Mouse (Mus musculus): Measurements from ENCODE around the gene Rnf19b. TPM values are rescaled to one million over a fixed set of nuclear protein-coding genes. Genes with fewer than 3 reads are reported as not detected.
A peak's percentile ranks its signal among the peaks of the same experiment; 100 is the strongest.

Rnf19b gene
- polyA plus RNA-seq (2016; fragmentation: Nextera tagmentation; extraction: Ambion mirVana), result 14.3 and 15.6 TPM in 2 replicates

DNA sequence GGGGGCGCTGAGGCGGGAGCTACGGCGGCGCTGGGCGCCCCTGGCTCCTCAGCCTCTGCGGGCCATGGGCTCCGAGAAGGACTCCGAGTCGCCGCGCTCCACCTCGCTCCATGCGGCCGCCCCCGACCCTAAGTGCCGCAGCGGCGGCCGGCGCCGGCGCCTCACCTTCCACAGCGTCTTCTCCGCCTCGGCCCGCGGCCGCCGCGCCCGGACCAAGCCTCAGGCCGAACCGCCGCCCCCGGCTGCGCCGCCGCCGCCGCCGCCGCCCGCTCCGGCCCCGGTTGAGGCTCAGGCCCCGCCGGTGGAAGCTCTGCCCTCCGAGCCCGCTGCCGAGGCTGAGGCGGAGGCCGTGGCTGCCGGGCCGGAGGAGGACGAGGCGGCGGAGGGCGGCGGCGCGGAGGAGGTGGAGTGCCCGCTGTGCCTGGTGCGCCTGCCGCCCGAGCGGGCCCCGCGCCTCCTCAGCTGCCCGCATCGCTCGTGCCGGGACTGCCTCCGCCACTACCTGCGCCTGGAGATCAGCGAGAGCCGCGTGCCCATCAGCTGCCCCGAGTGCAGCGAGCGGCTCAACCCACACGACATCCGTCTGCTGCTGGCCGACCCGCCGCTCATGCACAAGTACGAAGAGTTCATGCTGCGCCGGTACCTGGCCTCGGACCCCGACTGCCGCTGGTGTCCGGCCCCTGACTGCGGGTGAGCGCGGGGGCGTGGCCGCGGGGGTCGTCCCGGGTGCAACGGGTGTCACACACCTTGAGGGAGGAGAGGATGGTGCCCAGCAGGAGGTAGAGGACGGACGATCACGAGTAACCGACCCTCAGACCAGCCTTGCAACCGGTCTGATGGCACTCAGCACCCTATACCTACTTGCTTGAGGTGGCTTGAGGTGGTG, at the start of gene Rnf19b:
Gene Rnf19b (plus strand): TSS at position 65 of the 886 bp plus-strand sequence.
- WGBS, result under 1% methylated on average over 86 of the region's 107 CpGs
- peak within 1 kb of the TSS; percentile 73 for H3K4me3 ChIP-seq (replicated peaks)
- peak; percentile 73 for ATAC-seq (ENCODE audit: low FRiP score)
- H3K9ac ChIP-seq, result peak within 1 kb of the TSS; percentile 93
- H3K4me1 ChIP-seq, result peaks cover 23% of the 10 kb centered on the region
- no peaks in the 10 kb centered on the region for H3K9me3 ChIP-seq
- H3K36me3 ChIP-seq (replicated peaks), result no peaks in the 10 kb centered on the region
- H3K27ac ChIP-seq, result peak within 1 kb of the TSS; percentile 94
- peak within 1 kb of the TSS; percentile 99 for H3K4me2 ChIP-seq
- H3K27me3 ChIP-seq, result no peaks in the 10 kb centered on the region

DNA sequence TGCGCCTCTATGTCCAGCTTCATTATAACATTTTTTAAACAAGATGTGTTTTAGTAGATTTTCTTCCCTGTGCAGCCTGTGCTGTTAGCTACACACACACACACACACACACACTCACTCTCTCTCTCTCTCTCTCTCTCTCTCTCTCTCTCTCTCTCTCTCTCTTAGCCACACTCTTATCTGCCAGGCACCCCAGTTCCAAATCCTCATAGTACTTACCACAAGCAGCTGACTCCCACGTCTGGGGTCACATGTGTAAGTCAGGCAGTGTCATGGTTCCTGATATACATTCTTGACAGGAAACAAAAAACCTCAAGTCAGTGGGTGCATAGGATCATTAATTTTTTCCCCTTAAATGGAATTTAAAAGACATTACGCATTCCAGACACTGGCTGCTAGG, 49.4 kb upstream of the Rnf19b start:
- Histone ChIP-seq H3K4me3 (replicated peaks) (no peak overlapping the region), H3K4me2 (no peak overlapping the region), H3K9me3 (no peaks in the 10 kb centered on the region), H3K9ac (no peak overlapping the region), H3K27me3 (no peaks in the 10 kb centered on the region), H3K36me3 (replicated peaks) (peaks cover 64% of the 10 kb centered on the region), H3K27ac (no peak overlapping the region), H3K4me1 (peaks cover 5% of the 10 kb centered on the region; the same call in 1 of the 2 replicates)
- WGBS, result 91% methylated on average over 3 of the region's 3 CpGs
- ATAC-seq (ENCODE audit: low FRiP score), result no peak

GRCm38 (mm10) chr4:129009521-129009920, 48.5 kb upstream of the Rnf19b start:
- Histone ChIP-seq H3K4me1 (peaks cover 5% of the 10 kb centered on the region; the same call in 1 of the 2 replicates), H3K9me3 (no peaks in the 10 kb centered on the region)

GRCm38 (mm10) chr4:129011604-129012121, 46.4 kb upstream of the Rnf19b start:
- WGBS, result 39% methylated on average over 15 of the region's 15 CpGs
- H3K36me3 ChIP-seq (replicated peaks), result peaks cover 40% of the 10 kb centered on the region
- H3K4me1 ChIP-seq, result peaks cover 5% of the 10 kb centered on the region; the same call in 1 of the 2 replicates
- no peak overlapping the region for H3K9ac ChIP-seq
- ATAC-seq (ENCODE audit: low FRiP score), result no peak
- 0 out of 2 replicates have a peak, but pooled peaks cover 3% of the 10 kb centered on the region for H3K27me3 ChIP-seq
- no peaks in the 10 kb centered on the region for H3K9me3 ChIP-seq
- no peak overlapping the region for H3K4me3 ChIP-seq (replicated peaks)
- H3K4me2 ChIP-seq, result no peak overlapping the region
- no peak overlapping the region for H3K27ac ChIP-seq

More at GRCm38 (mm10) chr4:129009521-129009920, 48.5 kb upstream of the Rnf19b start:
- ATAC-seq (ENCODE audit: low FRiP score), result no peak
- peaks cover 59% of the 10 kb centered on the region for H3K36me3 ChIP-seq (replicated peaks)
- H3K27ac ChIP-seq, result no peak overlapping the region
- 0 out of 2 replicates have a peak, but pooled peaks cover 3% of the 10 kb centered on the region for H3K27me3 ChIP-seq
- 86% methylated on average over 5 of the region's 5 CpGs for WGBS
- H3K9ac ChIP-seq, result no peak overlapping the region
- H3K4me3 ChIP-seq (replicated peaks), result no peak overlapping the region
- H3K4me2 ChIP-seq, result no peak overlapping the region

GRCm38 (mm10) chr4:129013151-129013864, 44.8 kb upstream of the Rnf19b start:
- Histone ChIP-seq H3K4me3 (replicated peaks) (no peak overlapping the region), H3K36me3 (replicated peaks) (peaks cover 24% of the 10 kb centered on the region), H3K4me1 (peaks cover 5% of the 10 kb centered on the region; the same call in 1 of the 2 replicates), H3K9me3 (no peaks in the 10 kb centered on the region), H3K27ac (no peak overlapping the region), H3K27me3 (0 out of 2 replicates have a peak, but pooled peaks cover 3% of the 10 kb centered on the region), H3K4me2 (no peak overlapping the region), H3K9ac (no peak overlapping the region)
- WGBS, result 71% methylated on average over 10 of the region's 10 CpGs
- no peak for ATAC-seq (ENCODE audit: low FRiP score)

DNA sequence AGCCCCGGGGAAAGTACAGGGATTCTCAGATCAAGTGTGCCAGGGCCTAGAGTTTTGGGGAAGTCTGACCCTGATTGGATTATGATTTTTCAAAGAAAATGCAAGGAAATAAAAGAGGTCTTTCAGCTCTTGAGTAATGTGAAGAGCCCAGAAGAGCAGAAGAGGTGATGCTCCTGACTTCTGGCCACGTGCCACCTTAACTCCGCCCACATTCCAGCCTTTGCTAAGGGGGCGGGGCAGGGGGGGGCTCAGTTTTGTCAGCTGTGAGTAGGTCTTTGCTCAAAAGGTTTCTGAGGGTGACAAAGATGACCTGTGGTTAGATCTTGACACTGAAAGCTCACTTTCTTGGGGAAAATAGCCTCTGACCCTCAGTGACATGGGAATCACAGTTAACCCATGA, 41.7 kb upstream of the Rnf19b start:
- WGBS, result 35% methylated on average over 4 of the region's 4 CpGs
- Histone ChIP-seq H3K9me3 (no peaks in the 10 kb centered on the region), H3K4me3 (replicated peaks) (no peak overlapping the region), H3K4me1 (peaks cover 9% of the 10 kb centered on the region; the same call in 1 of the 2 replicates), H3K27me3 (0 out of 2 replicates have a peak, but pooled peaks cover 3% of the 10 kb centered on the region), H3K36me3 (replicated peaks) (no peaks in the 10 kb centered on the region), H3K9ac (no peak overlapping the region), H3K4me2 (no peak overlapping the region), H3K27ac (no peak overlapping the region)
- ATAC-seq (ENCODE audit: low FRiP score), result no peak

- no peak overlapping the region for H3K4me3 ChIP-seq (replicated peaks)
- WGBS, result 89% methylated on average over 10 of the region's 10 CpGs
- no peak overlapping the region for H3K4me2 ChIP-seq
- 0 out of 2 replicates have a peak, but pooled peaks cover 3% of the 10 kb centered on the region for H3K27me3 ChIP-seq
- H3K9ac ChIP-seq, result no peak overlapping the region
- no peak overlapping the region for H3K27ac ChIP-seq
- H3K4me1 ChIP-seq, result peaks cover 5% of the 10 kb centered on the region; the same call in 1 of the 2 replicates
- ATAC-seq (ENCODE audit: low FRiP score), result no peak
- no peaks in the 10 kb centered on the region for H3K9me3 ChIP-seq
- H3K36me3 ChIP-seq (replicated peaks), result no peaks in the 10 kb centered on the region
Measured at GRCm38 (mm10) chr4:129017150-129017549, 40.9 kb upstream of the Rnf19b start.

- Histone ChIP-seq H3K4me2 (no peak overlapping the region), H3K4me1 (0 out of 2 replicates have a peak, but pooled peaks cover 4% of the 10 kb centered on the region), H3K9me3 (no peaks in the 10 kb centered on the region), H3K4me3 (replicated peaks) (no peak overlapping the region), H3K27me3 (0 out of 2 replicates have a peak, but pooled peaks cover 3% of the 10 kb centered on the region), H3K36me3 (replicated peaks) (no peaks in the 10 kb centered on the region), H3K9ac (no peak overlapping the region), H3K27ac (no peak overlapping the region)
- ATAC-seq (ENCODE audit: low FRiP score), result no peak
- 88% methylated on average over 9 of the region's 9 CpGs for WGBS
Measured at GRCm38 (mm10) chr4:129018788-129019435, 39.2 kb upstream of the Rnf19b start.

DNA sequence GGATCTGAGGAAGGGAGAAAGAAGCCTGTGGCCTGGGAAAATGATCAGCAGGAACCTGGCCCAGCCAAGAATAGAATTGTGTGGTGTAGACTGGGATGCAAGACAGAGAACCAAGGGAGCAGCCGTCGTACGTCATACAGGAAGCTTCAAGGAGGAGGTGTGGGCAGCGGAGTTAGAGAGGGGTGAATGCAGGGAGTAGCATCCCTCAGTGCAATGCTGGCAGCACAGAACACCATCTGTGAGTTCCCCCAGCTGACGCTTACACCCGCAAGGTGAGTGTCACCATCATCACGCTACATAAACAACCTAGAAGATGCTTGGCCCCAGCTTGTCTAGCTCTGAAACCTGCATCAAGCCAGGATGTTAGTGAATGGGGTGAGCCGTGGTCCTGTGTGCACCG, 38.3 kb upstream of the Rnf19b start:
- Histone ChIP-seq H3K4me1 (0 out of 2 replicates have a peak, but pooled peaks cover 4% of the 10 kb centered on the region), H3K27me3 (no peaks in the 10 kb centered on the region), H3K36me3 (replicated peaks) (no peaks in the 10 kb centered on the region), H3K27ac (no peak overlapping the region), H3K9ac (no peak overlapping the region), H3K4me2 (no peak overlapping the region), H3K4me3 (replicated peaks) (no peak overlapping the region), H3K9me3 (no peaks in the 10 kb centered on the region)
- ATAC-seq (ENCODE audit: low FRiP score), result no peak
- 86% methylated on average over 9 of the region's 9 CpGs for WGBS

DNA sequence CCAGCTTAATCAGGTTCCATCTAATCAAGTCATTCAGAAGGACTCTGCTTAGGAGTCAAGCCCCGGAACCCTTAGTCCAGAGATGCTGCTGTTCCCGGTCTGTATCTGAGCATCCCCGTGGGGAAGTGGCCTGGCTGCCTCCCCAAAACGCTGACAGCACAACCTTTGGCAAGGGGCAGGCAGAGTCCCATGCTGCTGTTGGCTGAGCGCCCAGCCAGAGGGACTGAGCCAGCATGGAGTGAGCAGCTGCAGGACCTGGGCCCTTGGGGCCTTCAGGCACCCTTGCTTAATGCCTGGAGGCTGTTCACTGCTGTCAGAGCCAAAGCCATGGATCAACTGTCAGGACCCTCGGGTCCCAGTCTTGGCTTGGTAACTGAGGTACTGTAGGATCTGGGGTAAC, 37.6 kb upstream of the Rnf19b start:
- 59% methylated on average over 6 of the region's 6 CpGs for whole genome bisulfite sequencing
- Histone ChIP-seq H3K9me3 (no peaks in the 10 kb centered on the region), H3K27ac (no peak overlapping the region), H3K4me3 (replicated peaks) (no peak overlapping the region), H3K4me2 (no peak overlapping the region), H3K9ac (no peak overlapping the region), H3K27me3 (no peaks in the 10 kb centered on the region), H3K36me3 (replicated peaks) (no peaks in the 10 kb centered on the region), H3K4me1 (0 out of 2 replicates have a peak, but pooled peaks cover 4% of the 10 kb centered on the region)
- ATAC-seq (ENCODE audit: low FRiP score), result no peak

DNA sequence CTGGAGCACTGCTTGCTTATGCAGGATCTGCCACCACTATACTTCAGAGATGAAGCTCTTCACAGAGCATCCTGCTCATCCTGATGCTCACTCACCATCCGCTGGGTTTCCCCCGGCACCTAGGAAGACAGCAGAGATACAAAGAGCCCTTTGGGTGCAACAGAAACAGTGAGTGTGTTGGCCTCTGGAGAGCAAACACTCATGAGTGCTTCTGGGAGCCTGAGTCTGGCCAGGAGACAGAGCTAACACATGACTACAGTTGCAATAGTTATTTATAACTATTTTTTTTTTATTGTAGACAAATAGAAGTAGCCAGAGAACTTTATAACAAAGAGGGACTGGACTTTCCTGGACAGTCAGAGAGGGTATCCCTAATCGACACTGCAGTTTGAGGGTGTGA, 36.6 kb upstream of the Rnf19b start:
- 94% methylated on average over 3 of the region's 3 CpGs for WGBS

More for the DNA sequence above, 36.6 kb upstream of the Rnf19b start:
- Histone ChIP-seq H3K36me3 (replicated peaks) (no peaks in the 10 kb centered on the region), H3K4me2 (no peak overlapping the region), H3K27me3 (no peaks in the 10 kb centered on the region), H3K4me3 (replicated peaks) (no peak overlapping the region), H3K9ac (no peak overlapping the region), H3K27ac (no peak overlapping the region), H3K9me3 (no peaks in the 10 kb centered on the region), H3K4me1 (0 out of 2 replicates have a peak, but pooled peaks cover 4% of the 10 kb centered on the region)
- ATAC-seq (ENCODE audit: low FRiP score), result no peak
